Mouse (Mus musculus) erythroblast, embryonic 14.5 days (primary cell): Measurements from ENCODE around the gene Dhx34. TPM values are rescaled to one million over a fixed set of nuclear protein-coding genes. Genes with fewer than 3 reads are reported as not detected.

Source experiments
- H3K27me3 ChIP-seq: 2 replicates; pipeline ENCODE4 v1.6.1; 2012; ENCODE audit warnings: inconsistent platforms; ENCODE audit not compliant: control insufficient read depth
- H3K36me3 ChIP-seq: 2 replicates; pipeline ENCODE4 v1.6.1; 2012; ENCODE audit warnings: mild to moderate bottlenecking, inconsistent platforms; ENCODE audit not compliant: control insufficient read depth
- H3K4me1 ChIP-seq: 2 replicates; pipeline ENCODE4 v1.6.1; 2012; ENCODE audit warnings: inconsistent platforms; ENCODE audit not compliant: control insufficient read depth
- H3K4me3 ChIP-seq: replicated peaks from 2 replicates; pipeline ENCODE3; 2012; ENCODE audit warnings: moderate library complexity, mild to moderate bottlenecking, inconsistent platforms
- H3K9me3 ChIP-seq: 2 replicates; pipeline ENCODE4 v1.6.1; 2012; ENCODE audit warnings: low read length, inconsistent platforms, mixed read lengths; ENCODE audit not compliant: control insufficient read depth
- GATA1 ChIP-seq: IDR thresholded peaks from 2 replicates; pipeline ENCODE4 v1.6.1; 2012; ENCODE audit warnings: low read length, inconsistent platforms, mixed read lengths
- TAL1 ChIP-seq: IDR thresholded peaks from 3 replicates; pipeline ENCODE4 v1.6.1; 2012; ENCODE audit warnings: low read length, inconsistent platforms, mixed read lengths
- polyA plus RNA-seq: library from polyadenylated mRNA; stranded (reverse); fragments of >175 nt; gene quantifications from 2 replicates; pipeline ENCODE4 v1.2.3, GENCODE M21; 2012

The Dhx34 gene
- polyA plus RNA-seq, 1 experiment = 1.7 TPM

DNA sequence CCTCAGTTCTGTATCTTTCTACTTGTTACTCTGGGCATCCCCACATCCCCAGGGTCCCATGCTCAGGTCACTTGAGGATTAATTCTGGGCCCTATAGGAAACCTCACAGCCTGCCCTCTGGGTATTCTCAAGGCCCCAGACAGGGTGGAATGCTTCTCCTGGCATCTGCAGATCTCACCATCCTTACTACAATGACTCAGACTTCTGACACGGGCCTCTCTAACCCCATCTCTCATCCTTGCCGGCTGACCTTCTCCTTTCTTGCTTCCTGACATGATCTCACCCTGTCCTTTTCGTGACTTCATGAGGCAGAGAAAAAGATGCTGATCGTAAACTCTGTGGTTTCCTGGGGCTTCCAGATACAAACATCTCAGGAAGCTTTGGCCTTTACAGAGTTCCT, 32.4 kb upstream of the Dhx34 start:
- H3K9me3 ChIP-seq = no peaks in the 10 kb centered on the region
- H3K4me3 ChIP-seq = no peak overlapping the region
- TF ChIP-seq GATA1 (no peak), TAL1 (no peak)
- no peaks in the 10 kb centered on the region for H3K4me1 ChIP-seq
- no peaks in the 10 kb centered on the region for H3K36me3 ChIP-seq
- H3K27me3 ChIP-seq = peaks cover 3% of the 10 kb centered on the region

DNA sequence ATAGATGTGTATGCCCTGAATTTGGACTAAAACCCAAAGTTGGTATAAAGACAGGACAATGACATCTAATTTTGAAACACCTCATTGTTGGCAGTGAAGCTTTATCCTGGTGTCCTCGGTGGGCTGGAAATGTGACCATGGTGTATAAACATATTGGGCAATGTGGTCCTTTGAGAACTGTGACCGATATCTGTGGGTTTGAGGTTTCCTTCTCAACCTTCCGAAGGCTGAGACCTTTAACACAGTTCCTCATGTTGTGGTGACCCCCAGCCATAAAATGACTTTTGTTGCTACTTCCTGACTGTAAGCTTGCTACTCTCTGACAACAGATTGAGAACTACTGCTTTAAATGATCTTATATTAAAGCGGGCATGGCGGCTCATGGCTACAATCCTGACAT, 28.9 kb upstream of the Dhx34 start:
- TF ChIP-seq GATA1 (no peak), TAL1 (no peak)
- H3K36me3 ChIP-seq = no peaks in the 10 kb centered on the region
- H3K4me1 ChIP-seq = no peaks in the 10 kb centered on the region
- H3K27me3 ChIP-seq = no peaks in the 10 kb centered on the region
- H3K9me3 ChIP-seq = no peaks in the 10 kb centered on the region
- H3K4me3 ChIP-seq = no peak overlapping the region

DNA sequence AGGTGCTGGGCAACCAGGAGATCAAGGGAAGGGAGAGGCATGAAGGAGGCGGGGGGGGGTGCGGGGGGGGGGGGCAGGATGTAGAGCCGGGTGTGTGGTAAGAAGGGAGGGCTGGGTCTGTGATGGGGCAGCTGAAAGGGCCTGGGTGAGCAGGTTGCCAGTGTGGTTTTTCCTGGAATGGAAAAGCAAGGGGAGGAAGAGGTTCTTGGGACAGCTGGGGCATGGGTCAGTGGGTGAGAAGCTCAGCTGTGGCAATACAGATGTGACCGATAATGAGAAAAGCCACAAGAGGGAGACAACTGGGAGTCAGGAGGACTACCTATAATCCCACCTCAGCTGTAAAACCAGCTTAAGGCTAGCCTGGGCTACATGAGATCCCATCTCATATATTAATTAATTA, 24.1 kb upstream of the Dhx34 start:
- H3K36me3 ChIP-seq = no peaks in the 10 kb centered on the region
- TF ChIP-seq GATA1 = no peak
- TF ChIP-seq TAL1 = no peak
- H3K27me3 ChIP-seq = no peaks in the 10 kb centered on the region
- no peaks in the 10 kb centered on the region for H3K9me3 ChIP-seq
- H3K4me1 ChIP-seq = peaks cover 27% of the 10 kb centered on the region
- no peak overlapping the region for H3K4me3 ChIP-seq

DNA sequence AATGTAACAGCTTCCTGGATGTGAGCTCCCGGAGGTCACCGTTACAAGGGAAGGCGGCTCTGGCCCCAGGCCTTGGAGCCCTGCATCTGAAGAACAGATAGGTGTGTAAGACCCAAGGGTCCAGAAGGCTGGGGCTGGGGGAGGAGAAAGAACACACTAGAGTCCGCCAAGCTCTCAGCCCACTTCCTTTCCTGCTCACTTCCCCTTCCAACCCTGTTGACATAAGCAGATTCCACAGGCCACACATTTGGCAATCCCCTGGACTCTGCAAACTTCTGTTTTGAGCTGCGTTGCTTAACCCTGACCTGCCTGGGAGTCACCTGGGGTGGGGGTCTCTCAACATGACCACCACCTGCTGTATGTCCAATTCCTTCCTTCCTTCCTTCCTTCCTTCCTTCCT, 22.2 kb upstream of the Dhx34 start, which contains the start of gene C5ar2:
Gene C5ar2 (minus strand): TSS at position 88 of the 400 bp plus-strand sequence.
- TF ChIP-seq TAL1 = no peak
- no peak for TF ChIP-seq GATA1
- Histone ChIP-seq H3K36me3 (no peaks in the 10 kb centered on the region), H3K27me3 (no peaks in the 10 kb centered on the region), H3K4me3 (no peak within 1 kb of the TSS), H3K4me1 (peaks cover 45% of the 10 kb centered on the region), H3K9me3 (no peaks in the 10 kb centered on the region)

DNA sequence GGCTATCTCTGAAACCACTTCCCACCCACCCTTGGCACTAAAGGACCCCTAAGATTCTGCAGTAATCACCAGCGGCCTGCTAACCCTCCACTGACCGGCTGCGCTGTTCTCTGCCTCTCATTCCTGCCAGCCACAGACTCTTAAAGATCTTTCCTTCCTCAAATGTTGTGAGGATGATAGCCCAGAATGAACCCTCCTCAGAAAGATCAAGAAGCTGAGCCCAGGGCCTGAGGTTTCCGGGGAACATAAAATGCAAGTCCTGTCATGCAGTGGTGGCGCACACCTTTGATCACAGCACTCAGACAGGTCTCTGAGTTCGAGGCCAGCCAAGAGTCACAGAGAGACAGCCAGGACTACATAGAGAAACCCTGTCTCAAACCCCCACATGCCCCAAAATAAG, 20.4 kb upstream of the Dhx34 start:
- Histone ChIP-seq H3K27me3 (no peaks in the 10 kb centered on the region), H3K4me1 (peaks cover 47% of the 10 kb centered on the region), H3K9me3 (peaks cover 4% of the 10 kb centered on the region), H3K4me3 (no peak overlapping the region), H3K36me3 (peaks cover 10% of the 10 kb centered on the region)
- no peak for TF ChIP-seq TAL1

DNA sequence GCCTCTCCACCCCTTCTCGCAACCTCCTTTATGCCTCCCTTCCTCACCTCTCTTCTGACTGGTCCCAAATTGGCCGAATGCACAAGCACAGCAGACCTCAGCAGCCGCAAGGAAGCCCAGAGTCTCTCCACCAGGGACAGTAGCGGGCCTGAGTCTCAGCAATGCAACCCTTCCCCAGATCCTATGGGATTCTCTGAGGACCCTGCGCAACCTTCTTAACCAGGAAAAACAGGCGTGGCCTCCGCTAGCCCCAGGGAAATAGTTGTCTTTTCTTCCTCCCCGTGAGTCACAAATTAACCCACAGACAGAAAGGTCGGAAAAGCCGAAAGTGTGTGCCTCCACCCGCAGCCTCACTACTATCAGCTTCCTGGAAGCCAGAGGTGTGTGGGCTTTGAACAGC, 19.9 kb upstream of the Dhx34 start:
- H3K4me3 ChIP-seq = peak overlapping the region; percentile 23
- peaks cover 6% of the 10 kb centered on the region for H3K9me3 ChIP-seq
- H3K4me1 ChIP-seq = peaks cover 47% of the 10 kb centered on the region
- peaks cover 14% of the 10 kb centered on the region for H3K36me3 ChIP-seq
- no peak for TF ChIP-seq GATA1
- no peak for TF ChIP-seq TAL1
- no peaks in the 10 kb centered on the region for H3K27me3 ChIP-seq

DNA sequence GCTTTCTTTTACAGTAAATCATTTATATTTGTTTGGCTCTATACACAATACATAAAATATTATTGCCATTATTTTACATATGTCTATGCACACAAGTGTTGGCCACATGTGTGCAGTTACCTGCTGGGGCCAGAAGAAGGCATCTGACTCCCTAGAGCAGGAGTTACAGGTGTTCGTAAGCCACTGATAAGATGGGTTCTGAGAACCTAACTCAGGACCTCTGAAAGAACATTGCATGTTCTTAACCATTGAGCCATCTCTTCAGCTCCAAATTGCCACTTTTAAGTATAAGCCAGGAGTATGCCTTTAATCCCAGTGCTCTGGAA, 19.1 kb upstream of the Dhx34 start:
- Histone ChIP-seq H3K4me1 (peaks cover 47% of the 10 kb centered on the region), H3K36me3 (peaks cover 20% of the 10 kb centered on the region), H3K9me3 (peaks cover 6% of the 10 kb centered on the region), H3K27me3 (no peaks in the 10 kb centered on the region), H3K4me3 (no peak overlapping the region)
- TF ChIP-seq TAL1 = no peak
- TF ChIP-seq GATA1 = no peak

DNA sequence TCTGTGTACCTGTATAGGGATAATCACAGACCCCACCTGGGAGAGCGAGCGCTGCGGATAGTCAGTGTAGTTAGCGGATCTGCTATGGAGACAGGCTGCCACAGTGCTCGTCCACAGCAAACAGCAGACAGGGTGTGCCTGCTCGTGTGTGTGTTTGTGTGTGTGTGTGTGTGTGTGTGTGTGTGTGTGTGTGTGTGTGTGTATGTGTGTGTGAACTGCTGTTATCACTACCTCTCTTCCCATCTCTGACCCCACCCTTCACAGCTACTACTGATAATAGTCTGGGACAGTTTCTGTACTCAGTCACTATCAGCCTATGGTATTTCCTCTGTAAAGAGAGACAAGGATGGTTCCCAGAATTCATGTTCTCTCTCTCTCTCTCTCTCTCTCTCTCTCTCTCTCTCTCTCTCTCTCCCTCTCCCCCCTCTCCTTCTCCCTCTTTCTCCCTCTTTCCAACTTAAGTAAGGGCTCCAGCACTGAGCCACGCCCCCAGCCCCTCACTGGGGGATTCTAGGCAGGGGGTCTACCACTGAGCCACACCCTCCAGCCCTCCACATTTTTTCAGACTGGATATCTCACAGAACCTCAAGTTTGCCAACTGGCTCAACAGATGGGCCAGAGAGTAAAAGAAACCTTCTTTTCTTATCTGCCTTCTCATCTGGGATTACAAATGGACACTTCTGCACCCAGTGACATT, 18.6 kb upstream of the Dhx34 start:
- TF ChIP-seq GATA1 (peak; percentile 54), TAL1 (no peak)
- peaks cover 6% of the 10 kb centered on the region for H3K9me3 ChIP-seq
- H3K4me1 ChIP-seq = peaks cover 47% of the 10 kb centered on the region
- peak overlapping the region; percentile 61 for H3K4me3 ChIP-seq
- peaks cover 20% of the 10 kb centered on the region for H3K36me3 ChIP-seq
- H3K27me3 ChIP-seq = no peaks in the 10 kb centered on the region

DNA sequence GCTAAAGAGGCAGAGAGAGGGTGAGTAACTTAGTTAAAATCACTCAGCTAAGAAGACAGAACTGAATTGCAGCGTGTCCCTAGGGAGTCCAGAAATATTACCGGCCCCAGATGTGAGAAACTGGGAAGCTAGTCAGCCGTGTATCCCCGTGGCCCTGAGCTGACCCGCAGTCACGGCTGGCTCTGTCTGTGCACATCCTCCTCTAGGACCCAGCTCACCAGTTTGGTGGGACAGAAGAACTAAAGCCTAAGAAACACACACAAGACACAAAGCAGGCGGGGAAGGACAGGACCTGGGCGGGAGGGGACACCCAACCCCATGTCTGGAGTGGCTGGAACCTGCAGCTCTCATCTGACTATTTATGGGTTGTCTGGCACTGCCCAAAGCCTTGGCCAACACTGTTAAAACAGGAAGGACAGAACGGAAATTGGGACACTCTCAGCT, 17.7 kb upstream of the Dhx34 start:
- Histone ChIP-seq H3K4me3 (peak overlapping the region; percentile 61), H3K4me1 (peaks cover 47% of the 10 kb centered on the region), H3K9me3 (peaks cover 6% of the 10 kb centered on the region), H3K36me3 (peaks cover 20% of the 10 kb centered on the region), H3K27me3 (no peaks in the 10 kb centered on the region)
- TF ChIP-seq TAL1 (no peak), GATA1 (no peak)

DNA sequence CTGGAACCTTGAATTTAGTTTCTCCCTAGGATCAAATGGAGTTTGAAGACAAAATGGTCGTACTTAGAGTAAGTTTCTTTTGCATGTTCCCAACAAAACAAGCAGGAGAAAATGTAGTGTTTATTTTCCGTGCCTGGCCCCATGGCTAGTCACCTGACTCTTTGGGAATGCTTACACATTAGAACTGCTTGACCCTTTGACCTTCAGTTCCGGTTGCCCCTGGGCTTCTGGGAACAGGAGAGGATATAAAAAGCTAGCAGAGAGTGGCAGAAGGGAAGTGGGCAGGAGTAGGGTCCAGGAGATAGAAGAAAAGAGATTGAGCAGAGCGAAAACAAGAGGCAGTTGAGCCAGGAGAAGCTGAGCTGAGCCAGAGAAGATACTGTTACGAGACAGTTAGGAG, 8.0 kb upstream of the Dhx34 start:
- peaks cover 17% of the 10 kb centered on the region for H3K9me3 ChIP-seq
- no peaks in the 10 kb centered on the region for H3K36me3 ChIP-seq
- H3K4me1 ChIP-seq = no peaks in the 10 kb centered on the region
- no peaks in the 10 kb centered on the region; the same call in 1 of the 2 replicates for H3K27me3 ChIP-seq
- no peak overlapping the region for H3K4me3 ChIP-seq
- TF ChIP-seq TAL1 (no peak), GATA1 (no peak)
